Mouse (Mus musculus) T-helper 2 cell (primary cell): ENCODE measurements at regions not wholly inside any gene's neighbourhood (a gene's known extent, or its start where the extent isn't known, plus 50 kb on each side); places are given as distances from the start of the nearest gene placed in this dataset.

Source experiments
- in situ Hi-C: fragments of 300-600 bp; cut with MboI, MseI; formaldehyde crosslinking; loops from one replicate; pipeline ENCODE4 v1.15.1; 2025; ENCODE audit warnings: high pct_unique_total_duplicates

GRCm38 (mm10) chr6:31189060-31189459, 209.5 kb upstream of the Mkln1 start:
- in situ Hi-C loops = loop anchor here (25.0 kb wide), 1 partner anchor 677 kb away; the partner anchor contains the start of genes Ssmem1 and Tmem209

- in situ Hi-C loops = loop anchor here (25.0 kb wide), 1 partner anchor 678 kb away; the partner anchor contains the start of genes Ssmem1 and Tmem209
Measured at GRCm38 (mm10) chr6:31190070-31190469, 208.5 kb upstream of the Mkln1 start.

GRCm38 (mm10) chr6:31190628-31191373, 207.7 kb upstream of the Mkln1 start:
- in situ Hi-C loops = loop anchor here (25.0 kb wide), 1 partner anchor 678 kb away; the partner anchor contains the start of genes Ssmem1 and Tmem209

- in situ Hi-C loops = loop anchor here (25.0 kb wide), 1 partner anchor 679 kb away; the partner anchor contains the start of genes Ssmem1 and Tmem209
Measured at GRCm38 (mm10) chr6:31191577-31191976, 207.0 kb upstream of the Mkln1 start.

GRCm38 (mm10) chr6:31192197-31192596, 206.3 kb upstream of the Mkln1 start:
- in situ Hi-C loops = loop anchor here (25.0 kb wide), 1 partner anchor 680 kb away; the partner anchor contains the start of genes Ssmem1 and Tmem209

GRCm38 (mm10) chr6:31193202-31193601, 205.3 kb upstream of the Mkln1 start:
- in situ Hi-C loops = loop anchor here (25.0 kb wide), 1 partner anchor 681 kb away; the partner anchor contains the start of genes Ssmem1 and Tmem209

GRCm38 (mm10) chr6:31197631-31198338, 200.8 kb upstream of the Mkln1 start:
- in situ Hi-C loops = loop anchor here (25.0 kb wide), 1 partner anchor 685 kb away; the partner anchor contains the start of genes Ssmem1 and Tmem209

GRCm38 (mm10) chr6:31198340-31198739, 200.2 kb upstream of the Mkln1 start:
- in situ Hi-C loops = loop anchor here (25.0 kb wide), 1 partner anchor 686 kb away; the partner anchor contains the start of genes Ssmem1 and Tmem209

GRCm38 (mm10) chr6:31200705-31201104, 197.8 kb upstream of the Mkln1 start:
- in situ Hi-C loops = no loop called here

GRCm38 (mm10) chr6:31201375-31201972, 197.1 kb upstream of the Mkln1 start:
- in situ Hi-C loops = no loop called here

GRCm38 (mm10) chr6:31202594-31202993, 195.9 kb upstream of the Mkln1 start:
- in situ Hi-C loops = no loop called here

- in situ Hi-C loops = no loop called here
Measured at GRCm38 (mm10) chr6:31204434-31204833, 194.1 kb upstream of the Mkln1 start.

- in situ Hi-C loops = no loop called here
Measured at GRCm38 (mm10) chr6:31204839-31205238, 193.7 kb upstream of the Mkln1 start.

GRCm38 (mm10) chr6:31206106-31206505, 192.4 kb upstream of the Mkln1 start:
- in situ Hi-C loops = no loop called here

- in situ Hi-C loops = no loop called here
Measured at GRCm38 (mm10) chr6:31207231-31207630, 191.3 kb upstream of the Mkln1 start.

- in situ Hi-C loops = no loop called here
Measured at GRCm38 (mm10) chr6:31208224-31208623, 190.3 kb upstream of the Mkln1 start.

GRCm38 (mm10) chr6:31209411-31210139, 189.0 kb upstream of the Mkln1 start:
- in situ Hi-C loops = loop anchor here (10.0 kb wide), 1 partner anchor 1145 kb away; no protein-coding TSS in a partner anchor

GRCm38 (mm10) chr6:31210209-31210714, 188.3 kb upstream of the Mkln1 start:
- in situ Hi-C loops = loop anchor here (10.0 kb wide), 1 partner anchor 1145 kb away; no protein-coding TSS in a partner anchor

GRCm38 (mm10) chr6:31211091-31211490, 187.4 kb upstream of the Mkln1 start:
- in situ Hi-C loops = loop anchor here (10.0 kb wide), 1 partner anchor 1146 kb away; no protein-coding TSS in a partner anchor

- in situ Hi-C loops = loop anchor here (10.0 kb wide), 1 partner anchor 1147 kb away; no protein-coding TSS in a partner anchor
Measured at GRCm38 (mm10) chr6:31211616-31212015, 186.9 kb upstream of the Mkln1 start.
